Mouse (Mus musculus) myocyte (in vitro differentiated cells): ENCODE measurements at regions not wholly inside any gene's neighbourhood (a gene's known extent, or its start where the extent isn't known, plus 50 kb on each side); places are given as distances from the start of the nearest gene placed in this dataset.

ENCODE experiments used
- E2F4 ChIP-seq: IDR thresholded peaks from one replicate; pipeline ENCODE4 v1.6.1; 2011; ENCODE audit warnings: mild to moderate bottlenecking, control low read depth, moderate library complexity; ENCODE audit not compliant: insufficient read depth
- MAX ChIP-seq: IDR thresholded peaks from one replicate; pipeline ENCODE4 v1.6.1; 2011; ENCODE audit warnings: low read depth, mild to moderate bottlenecking, control low read depth
- MYOD1 ChIP-seq, 3 experiments: IDR thresholded peaks; one replicate each; pipeline ENCODE4 v1.6.1; 2011; ENCODE audit warnings: control low read depth in 2 of 3, low read depth in 2 of 3, mild to moderate bottlenecking in 2 of 3, moderate library complexity in 1 of 3; ENCODE audit not compliant: insufficient read length in 2 of 3, control insufficient read depth in 1 of 3
- MYOG ChIP-seq, 3 experiments: IDR thresholded peaks; one replicate each; pipeline ENCODE4 v1.6.1; 2011; ENCODE audit warnings: control low read depth in 2 of 3, low read depth in 2 of 3, mild to moderate bottlenecking in 2 of 3; ENCODE audit not compliant: insufficient read length in 2 of 3, control insufficient read depth in 1 of 3, insufficient read depth in 1 of 3
- POLR2A ChIP-seq: IDR thresholded peaks from one replicate; pipeline ENCODE4 v1.6.1; 2011; ENCODE audit warnings: low read depth, mild to moderate bottlenecking, control low read depth, moderate library complexity; ENCODE audit not compliant: insufficient read length
- USF1 ChIP-seq: IDR thresholded peaks from one replicate; pipeline ENCODE4 v1.6.1; 2011; ENCODE audit warnings: low read depth, mild to moderate bottlenecking, control low read depth, moderate library complexity

GRCm38 (mm10) chr13:28616645-28617381 lies 336.7 kb downstream of the Sox4 start:
- TF ChIP-seq POLR2A (no peak), MYOD1 (IDR thresholded peaks at IDR 0.05; ENCODE audit: control insufficient read depth in 1 of 3, insufficient read length in 2 of 3, low read depth in 2 of 3) (no peak), MAX (no peak), E2F4 (no peak), USF1 (no peak), MYOG (IDR thresholded peaks at IDR 0.05; ENCODE audit: control insufficient read depth in 1 of 3, insufficient read depth in 1 of 3, insufficient read length in 2 of 3, low read depth in 2 of 3) (no peak)
